Mouse (Mus musculus) ES-E14 (cell line): ENCODE results near the gene Mnat1. TPM values are rescaled to one million over a fixed set of nuclear protein-coding genes. Genes with fewer than 3 reads are reported as not detected.

Source experiments
- DNase-seq: peaks from one replicate; pipeline ENCODE4 v3.0.0-alpha.2; 2013; ENCODE audit warnings: low read depth, low spot score
- H3K27ac ChIP-seq: 2 replicates; pipeline ENCODE4 v1.5.1; 2012; ENCODE audit warnings: low read depth, mild to moderate bottlenecking, low read length, moderate library complexity, mixed read lengths; ENCODE audit not compliant: poor library complexity, insufficient read depth, severe bottlenecking
- H3K36me3 ChIP-seq: 2 replicates; pipeline ENCODE4 v1.6.1; 2012; ENCODE audit warnings: mild to moderate bottlenecking, low read length, moderate library complexity, mixed read lengths; ENCODE audit not compliant: control insufficient read depth, poor library complexity, insufficient read depth, severe bottlenecking
- H3K4me1 ChIP-seq, 2 experiments: fragments of 150-350 bp in 1 of 2; sonication (generic) in 1 of 2; 2 replicates each; pipeline ENCODE4 v1.6.1; 2012; ENCODE audit warnings: low read length in 2 of 2, mild to moderate bottlenecking in 1 of 2, mixed read lengths in 1 of 2; ENCODE audit not compliant: control insufficient read depth in 2 of 2, insufficient read depth in 2 of 2, poor library complexity in 1 of 2
- H3K4me3 ChIP-seq, 2 experiments: fragments of 150-350 bp in 1 of 2; sonication (generic) in 1 of 2; 2 replicates each; pipeline ENCODE4 v1.5.1; 2012; ENCODE audit warnings: low read length in 2 of 2, low read depth in 1 of 2, mild to moderate bottlenecking in 1 of 2, mixed read lengths in 1 of 2; ENCODE audit not compliant: insufficient read depth in 1 of 2, poor library complexity in 1 of 2, severe bottlenecking in 1 of 2
- H3K9ac ChIP-seq: 2 replicates; pipeline ENCODE4 v1.6.1; 2012; ENCODE audit warnings: low read depth, mild to moderate bottlenecking, low read length, mixed read lengths; ENCODE audit not compliant: poor library complexity, insufficient read depth, severe bottlenecking
- H3K9me3 ChIP-seq: fragments of 150-350 bp; sonication (generic); 2 replicates; pipeline ENCODE4 v1.6.1; 2012; ENCODE audit warnings: low read depth, mild to moderate bottlenecking, low read length; ENCODE audit not compliant: control insufficient read depth, insufficient read depth
- CHD2 ChIP-seq: IDR thresholded peaks from 2 replicates; pipeline ENCODE4 v1.6.1; 2014; ENCODE audit warnings: mild to moderate bottlenecking, low read depth, low read length, inconsistent platforms
- HCFC1 ChIP-seq: IDR thresholded peaks from 2 replicates; pipeline ENCODE4 v1.6.1; 2012; ENCODE audit warnings: low read length, inconsistent platforms, borderline replicate concordance; ENCODE audit not compliant: insufficient read depth
- MAFK ChIP-seq: IDR thresholded peaks from 2 replicates; pipeline ENCODE4 v1.6.1; 2014; ENCODE audit warnings: mild to moderate bottlenecking, low read depth, low read length, inconsistent platforms; ENCODE audit not compliant: insufficient read depth
- ZC3H11A ChIP-seq: IDR thresholded peaks from 2 replicates; pipeline ENCODE4 v1.6.1; 2012; ENCODE audit warnings: low read depth, mild to moderate bottlenecking, inconsistent platforms, low read length, borderline replicate concordance
- ZNF384 ChIP-seq: IDR thresholded peaks from 2 replicates; pipeline ENCODE4 v1.6.1; 2012; ENCODE audit warnings: low read depth, low read length, inconsistent platforms
- in situ Hi-C, 2 experiments: fragments of 600-800 bp; cut with MboI; formaldehyde crosslinking; loops; one replicate each; pipeline ENCODE4 v1.15.1; 2025; ENCODE audit warnings: low sequenced_read_pairs in 2 of 2, inconsistent platforms in 1 of 2; ENCODE audit not compliant: unreplicated experiment in 2 of 2
- total RNA-seq: library from RNA; depleted of rRNA; stranded (reverse); fragments of 300-350 nt; gene quantifications from 2 replicates; pipeline ENCODE4 v1.2.3, GENCODE M21; 2012

Mnat1 gene
- total RNA-seq, 1 experiment, result 41.2 TPM

- Histone ChIP-seq H3K9ac (no peak overlapping the region), H3K9me3 (no peaks in the 10 kb centered on the region), H3K4me3 (no peak overlapping the region), H3K36me3 (no peaks in the 10 kb centered on the region), H3K4me1 (no peaks in the 10 kb centered on the region), H3K27ac (no peak overlapping the region)
- no peak for TF ChIP-seq HCFC1
- no peak for TF ChIP-seq ZNF384
- TF ChIP-seq ZC3H11A, result no peak
- no peak for TF ChIP-seq CHD2
- no peak for TF ChIP-seq MAFK
- in situ Hi-C loops, result no loop called here
- no peak for DNase-seq
These were observed 135.8 kb downstream of the Mnat1 start for GRCm38 (mm10) chr12:73259269-73259668.

DNA sequence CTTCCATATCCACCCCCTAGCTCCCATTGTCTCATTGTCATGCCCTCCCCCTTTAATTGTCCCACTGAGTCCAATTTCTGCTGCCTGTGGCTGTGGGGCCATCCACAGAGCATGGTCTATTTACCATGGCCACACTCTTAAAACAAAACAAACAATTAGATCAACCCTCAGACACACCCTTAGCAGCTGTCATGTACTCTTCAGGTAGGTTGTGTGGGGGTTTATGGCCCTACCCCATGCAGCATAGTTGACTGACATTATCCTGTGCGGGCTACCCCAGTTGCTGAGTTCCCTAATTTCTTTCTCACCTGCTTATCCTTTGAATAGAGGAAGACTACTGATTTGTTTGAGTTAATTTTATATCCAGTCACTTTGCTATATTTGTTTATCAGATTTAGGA lies 136.8 kb downstream of the Mnat1 start:
- Histone ChIP-seq H3K36me3 (no peaks in the 10 kb centered on the region), H3K9ac (no peak overlapping the region), H3K4me1 (no peaks in the 10 kb centered on the region), H3K9me3 (no peaks in the 10 kb centered on the region), H3K27ac (no peak overlapping the region), H3K4me3 (no peak overlapping the region)
- DNase-seq, result no peak
- TF ChIP-seq ZNF384, result no peak
- no peak for TF ChIP-seq ZC3H11A
- no peak for TF ChIP-seq MAFK
- TF ChIP-seq CHD2, result no peak
- TF ChIP-seq HCFC1, result no peak
- in situ Hi-C loops, result no loop called here

DNA sequence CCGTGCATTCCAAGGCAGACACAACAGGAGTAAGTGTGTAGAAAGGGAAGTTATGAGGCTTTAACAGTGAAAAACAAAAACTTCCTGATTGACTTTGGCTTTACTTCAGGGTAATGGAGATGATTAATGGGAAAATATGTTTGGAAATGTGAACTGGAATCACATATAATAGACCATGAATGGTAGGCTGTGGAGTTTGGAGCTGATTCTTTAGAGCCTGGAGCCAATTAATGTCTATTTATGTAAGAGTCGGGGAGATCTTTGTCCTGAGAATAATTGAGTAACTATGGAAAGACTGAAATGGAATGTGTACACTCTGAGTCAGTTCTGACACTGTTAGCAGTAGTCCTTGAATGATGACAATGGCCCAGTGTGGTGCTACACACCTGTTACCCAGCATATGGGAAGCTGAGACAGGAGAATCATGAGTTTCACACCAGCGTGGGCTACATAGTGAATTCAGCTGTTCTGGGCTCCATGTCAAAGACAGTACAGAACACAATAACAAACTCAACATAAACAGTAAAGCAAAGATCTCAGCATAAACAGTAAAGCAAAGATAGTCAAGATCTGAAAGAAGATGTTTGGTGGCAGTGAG lies 142.0 kb downstream of the Mnat1 start:
- TF ChIP-seq HCFC1 (no peak), ZNF384 (no peak), CHD2 (no peak), MAFK (no peak), ZC3H11A (no peak)
- H3K4me1 ChIP-seq, result no peaks in the 10 kb centered on the region

DNA sequence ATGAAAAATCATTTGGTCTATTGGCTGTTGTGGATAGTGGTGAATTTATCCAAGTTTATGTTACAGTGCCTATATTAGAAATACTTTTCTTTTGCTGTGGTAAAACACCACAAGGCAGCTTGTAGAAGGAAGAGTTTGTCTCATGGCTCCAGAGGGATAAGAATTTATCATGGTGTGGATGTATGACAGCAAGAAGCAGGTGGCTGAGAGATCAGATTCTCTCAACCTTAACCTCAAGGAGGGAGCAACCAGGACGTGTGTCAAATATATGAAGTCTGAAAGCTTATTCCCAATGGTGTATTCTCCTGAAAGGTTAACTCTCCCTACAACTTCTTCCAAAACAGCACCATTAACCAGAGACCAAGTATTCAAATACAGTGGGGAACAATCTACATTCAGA lies 143.1 kb downstream of the Mnat1 start:
- no peak for DNase-seq
- Histone ChIP-seq H3K4me3 (no peak overlapping the region), H3K9ac (no peak overlapping the region), H3K9me3 (no peaks in the 10 kb centered on the region), H3K4me1 (no peaks in the 10 kb centered on the region), H3K27ac (no peak overlapping the region), H3K36me3 (no peaks in the 10 kb centered on the region)
- in situ Hi-C loops, result no loop called here
- no peak for TF ChIP-seq ZC3H11A
- no peak for TF ChIP-seq ZNF384
- no peak for TF ChIP-seq MAFK
- no peak for TF ChIP-seq HCFC1
- TF ChIP-seq CHD2, result no peak

More for the DNA sequence above, 142.0 kb downstream of the Mnat1 start:
- no peak overlapping the region for H3K27ac ChIP-seq
- in situ Hi-C loops, result no loop called here
- no peak for DNase-seq
- H3K36me3 ChIP-seq, result no peaks in the 10 kb centered on the region
- no peak overlapping the region for H3K9ac ChIP-seq
- H3K4me3 ChIP-seq, result no peak overlapping the region
- H3K9me3 ChIP-seq, result no peaks in the 10 kb centered on the region
